Mouse (Mus musculus): ENCODE data around the gene Vax2. TPM values are rescaled to one million over a fixed set of nuclear protein-coding genes. Genes with fewer than 3 reads are reported as not detected.

Vax2 gene
- polyA plus RNA-seq, 1 experiment from 2014 or later: 0.17 TPM

GRCm38 (mm10) chr6:83738596-83738995 is 27.5 kb downstream of the Vax2 start:
- H3K4me3 ChIP-seq (replicated peaks): no peak overlapping the region
- H3K4me2 ChIP-seq (replicated peaks): no peak overlapping the region
- H3K36me3 ChIP-seq: no peaks in the 10 kb centered on the region
- H3K27me3 ChIP-seq: peaks cover 2% of the 10 kb centered on the region; the same call in 1 of the 2 replicates
- WGBS: 38% methylated on average over 6 of the region's 6 CpGs
- no peaks in the 10 kb centered on the region for H3K4me1 ChIP-seq
- no peaks in the 10 kb centered on the region for H3K9me3 ChIP-seq (replicated peaks)
- no peak overlapping the region for H3K9ac ChIP-seq
- no peak overlapping the region for H3K27ac ChIP-seq (replicated peaks)
- ATAC-seq (ENCODE audit: insufficient number of reproducible peaks, low FRiP score, low TSS enrichment, low read depth): no peak

GRCm38 (mm10) chr6:83742761-83743160 is 31.7 kb downstream of the Vax2 start, which contains the start of gene Atp6v1b1:
TSS of gene Atp6v1b1 (plus strand) at chr6:83742990.
- H3K4me3 ChIP-seq (replicated peaks): no peak within 1 kb of the TSS

GRCm38 (mm10) chr6:83743212-83743611 is 32.1 kb downstream of the Vax2 start:
- H3K4me3 ChIP-seq (replicated peaks): no peak overlapping the region
- ATAC-seq (ENCODE audit: insufficient number of reproducible peaks, low FRiP score, low TSS enrichment, low read depth): no peak
- H3K9ac ChIP-seq: no peak overlapping the region
- no peak overlapping the region for H3K27ac ChIP-seq (replicated peaks)
- H3K27me3 ChIP-seq: 0 out of 2 replicates have a peak, but pooled peaks cover 3% of the 10 kb centered on the region
- no peaks in the 10 kb centered on the region for H3K9me3 ChIP-seq (replicated peaks)
- no peak overlapping the region for H3K4me2 ChIP-seq (replicated peaks)
- H3K36me3 ChIP-seq: no peaks in the 10 kb centered on the region
- H3K4me1 ChIP-seq: peaks cover 6% of the 10 kb centered on the region; the same call in 1 of the 2 replicates
- WGBS: 46% methylated on average over 5 of the region's 5 CpGs

More at GRCm38 (mm10) chr6:83742761-83743160, 31.7 kb downstream of the Vax2 start, which contains the start of gene Atp6v1b1:
- no peak within 1 kb of the TSS for H3K27ac ChIP-seq (replicated peaks)
- no peaks in the 10 kb centered on the region for H3K9me3 ChIP-seq (replicated peaks)
- H3K4me2 ChIP-seq (replicated peaks): no peak within 1 kb of the TSS
- no peak within 1 kb of the TSS for H3K9ac ChIP-seq
- no peak for ATAC-seq (ENCODE audit: insufficient number of reproducible peaks, low FRiP score, low TSS enrichment, low read depth)
- H3K27me3 ChIP-seq: 0 out of 2 replicates have a peak, but pooled peaks cover 3% of the 10 kb centered on the region
- WGBS: 54% methylated on average over 5 of the region's 5 CpGs
- H3K4me1 ChIP-seq: peaks cover 6% of the 10 kb centered on the region; the same call in 1 of the 2 replicates
- H3K36me3 ChIP-seq: no peaks in the 10 kb centered on the region

GRCm38 (mm10) chr6:83744126-83744525 is 33.1 kb downstream of the Vax2 start:
- ATAC-seq (ENCODE audit: insufficient number of reproducible peaks, low FRiP score, low TSS enrichment, low read depth): peak; percentile 71
- Histone ChIP-seq H3K36me3 (no peaks in the 10 kb centered on the region), H3K27ac (replicated peaks) (peak overlapping the region; percentile 65; the same call in 1 of the 2 replicates), H3K4me2 (replicated peaks) (no peak overlapping the region), H3K4me3 (replicated peaks) (no peak overlapping the region), H3K4me1 (peaks cover 6% of the 10 kb centered on the region; the same call in 1 of the 2 replicates), H3K9me3 (replicated peaks) (no peaks in the 10 kb centered on the region), H3K9ac (no peak overlapping the region), H3K27me3 (0 out of 2 replicates have a peak, but pooled peaks cover 3% of the 10 kb centered on the region)
- WGBS: 48% methylated on average over 5 of the region's 5 CpGs

- Histone ChIP-seq H3K4me3 (replicated peaks) (no peak overlapping the region), H3K27me3 (0 out of 2 replicates have a peak, but pooled peaks cover 3% of the 10 kb centered on the region), H3K4me2 (replicated peaks) (no peak overlapping the region), H3K4me1 (peaks cover 6% of the 10 kb centered on the region; the same call in 1 of the 2 replicates), H3K27ac (replicated peaks) (peak overlapping the region; percentile 65; the same call in 1 of the 2 replicates), H3K9ac (no peak overlapping the region), H3K36me3 (no peaks in the 10 kb centered on the region), H3K9me3 (replicated peaks) (no peaks in the 10 kb centered on the region)
- ATAC-seq (ENCODE audit: insufficient number of reproducible peaks, low FRiP score, low TSS enrichment, low read depth): peak; percentile 49; the same call in 1 of the 2 replicates
- 52% methylated on average over 5 of the region's 5 CpGs for WGBS
Measured at GRCm38 (mm10) chr6:83744557-83744956, 33.5 kb downstream of the Vax2 start.

GRCm38 (mm10) chr6:83745466-83745865 is 34.4 kb downstream of the Vax2 start:
- Histone ChIP-seq H3K4me3 (replicated peaks) (no peak overlapping the region), H3K4me2 (replicated peaks) (no peak overlapping the region), H3K4me1 (peaks cover 10% of the 10 kb centered on the region; the same call in 1 of the 2 replicates), H3K27ac (replicated peaks) (no peak overlapping the region), H3K27me3 (peaks cover 4% of the 10 kb centered on the region; the same call in 1 of the 2 replicates), H3K36me3 (no peaks in the 10 kb centered on the region), H3K9me3 (replicated peaks) (no peaks in the 10 kb centered on the region), H3K9ac (no peak overlapping the region)
- no peak for ATAC-seq (ENCODE audit: insufficient number of reproducible peaks, low FRiP score, low TSS enrichment, low read depth)
- 59% methylated on average over 2 of the region's 2 CpGs for WGBS

- Histone ChIP-seq H3K4me2 (replicated peaks) (no peak overlapping the region), H3K36me3 (no peaks in the 10 kb centered on the region), H3K9me3 (replicated peaks) (no peaks in the 10 kb centered on the region), H3K4me1 (peaks cover 7% of the 10 kb centered on the region; the same call in 1 of the 2 replicates), H3K4me3 (replicated peaks) (no peak overlapping the region), H3K27me3 (peaks cover 25% of the 10 kb centered on the region), H3K27ac (replicated peaks) (no peak overlapping the region), H3K9ac (no peak overlapping the region)
- ATAC-seq (ENCODE audit: insufficient number of reproducible peaks, low FRiP score, low TSS enrichment, low read depth): no peak
- 57% methylated on average over 3 of the region's 3 CpGs for WGBS
Measured at GRCm38 (mm10) chr6:83749286-83749685, 38.2 kb downstream of the Vax2 start.

- H3K4me1 ChIP-seq: peaks cover 4% of the 10 kb centered on the region; the same call in 1 of the 2 replicates
- peaks cover 25% of the 10 kb centered on the region for H3K27me3 ChIP-seq
- no peak for ATAC-seq (ENCODE audit: insufficient number of reproducible peaks, low FRiP score, low TSS enrichment, low read depth)
- H3K36me3 ChIP-seq: no peaks in the 10 kb centered on the region
- H3K27ac ChIP-seq (replicated peaks): no peak overlapping the region
- no peak overlapping the region for H3K4me2 ChIP-seq (replicated peaks)
- H3K9me3 ChIP-seq (replicated peaks): no peaks in the 10 kb centered on the region
- 9% methylated on average over 11 of the region's 11 CpGs for WGBS
- H3K9ac ChIP-seq: no peak overlapping the region
- no peak overlapping the region for H3K4me3 ChIP-seq (replicated peaks)
Measured at GRCm38 (mm10) chr6:83750171-83750684, 39.2 kb downstream of the Vax2 start.

- Histone ChIP-seq H3K27ac (replicated peaks) (no peak overlapping the region), H3K9me3 (replicated peaks) (no peaks in the 10 kb centered on the region), H3K27me3 (peaks cover 59% of the 10 kb centered on the region), H3K9ac (no peak overlapping the region), H3K36me3 (no peaks in the 10 kb centered on the region), H3K4me3 (replicated peaks) (no peak overlapping the region), H3K4me2 (replicated peaks) (no peak overlapping the region), H3K4me1 (peaks cover 7% of the 10 kb centered on the region)
- 72% methylated on average over 9 of the region's 9 CpGs for WGBS
- ATAC-seq (ENCODE audit: insufficient number of reproducible peaks, low FRiP score, low TSS enrichment, low read depth): no peak
Measured at GRCm38 (mm10) chr6:83756051-83756450, 45.0 kb downstream of the Vax2 start.

GRCm38 (mm10) chr6:83762344-83762743 is 51.3 kb downstream of the Vax2 start, which contains the start of gene Ankrd53:
TSS of gene Ankrd53 (plus strand) at chr6:83762644.
- Histone ChIP-seq H3K27me3 (peaks cover 62% of the 10 kb centered on the region), H3K9ac (peak within 1 kb of the TSS; percentile 6; the same call in 1 of the 2 replicates), H3K4me2 (replicated peaks) (peak within 1 kb of the TSS; percentile 55), H3K4me3 (replicated peaks) (peak within 1 kb of the TSS; percentile 34), H3K4me1 (peaks cover 20% of the 10 kb centered on the region), H3K9me3 (replicated peaks) (no peaks in the 10 kb centered on the region), H3K36me3 (no peaks in the 10 kb centered on the region), H3K27ac (replicated peaks) (no peak within 1 kb of the TSS)
- no peak for ATAC-seq (ENCODE audit: insufficient number of reproducible peaks, low FRiP score, low TSS enrichment, low read depth)
- 25% methylated on average over 6 of the region's 6 CpGs for WGBS

- peak overlapping the region; percentile 55 for H3K4me2 ChIP-seq (replicated peaks)
- no peak overlapping the region for H3K27ac ChIP-seq (replicated peaks)
- peaks cover 5% of the 10 kb centered on the region; the same call in 1 of the 2 replicates for H3K36me3 ChIP-seq
- peaks cover 18% of the 10 kb centered on the region for H3K4me1 ChIP-seq
- peaks cover 56% of the 10 kb centered on the region for H3K27me3 ChIP-seq
- peak overlapping the region; percentile 6; the same call in 1 of the 2 replicates for H3K9ac ChIP-seq
- peak; percentile 74 for ATAC-seq (ENCODE audit: insufficient number of reproducible peaks, low FRiP score, low TSS enrichment, low read depth)
- WGBS: 2% methylated on average over 35 of the region's 35 CpGs
- no peaks in the 10 kb centered on the region for H3K9me3 ChIP-seq (replicated peaks)
- H3K4me3 ChIP-seq (replicated peaks): peak overlapping the region; percentile 34
Measured at GRCm38 (mm10) chr6:83762880-83763431, 51.9 kb downstream of the Vax2 start.

All from embryonic facial prominence, embryonic 15.5 days (tissue).